Mouse (Mus musculus) heart, postnatal 0 days (tissue): ENCODE data around the gene Mtmr3.

Source experiments
- CTCF ChIP-seq: IDR thresholded peaks from 2 replicates; pipeline ENCODE4 v1.5.1; 2016; ENCODE audit warnings: antibody characterized with exemption, control low read depth, low read depth
- EP300 ChIP-seq: IDR thresholded peaks from 2 replicates; pipeline ENCODE4 v1.6.1; 2016; ENCODE audit warnings: antibody characterized with exemption, low read depth

DNA sequence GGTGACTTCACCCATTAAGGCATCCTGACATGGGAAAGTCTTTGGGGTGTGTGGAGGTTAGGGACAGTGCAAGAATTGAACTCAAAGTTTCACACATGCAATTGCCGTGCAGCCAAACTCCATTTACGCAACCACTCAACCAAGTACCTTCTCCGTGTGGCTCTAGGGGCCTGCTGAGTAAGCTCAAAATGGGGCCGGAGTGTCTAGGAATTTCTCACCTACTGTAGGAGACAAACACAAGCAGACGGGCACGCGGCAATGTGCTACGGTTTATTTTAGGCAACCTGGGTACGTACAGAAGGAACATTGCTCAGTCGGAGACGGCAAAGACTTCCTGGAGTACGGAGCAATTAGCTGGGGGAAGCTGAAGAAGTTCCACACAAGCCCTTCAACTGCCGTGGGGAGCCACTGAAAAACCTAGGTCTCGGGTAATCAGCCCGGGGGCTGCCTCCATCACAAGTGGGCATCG lies 25.4 kb upstream of the Mtmr3 start, which contains the start of gene Gm11032:
- TF ChIP-seq CTCF: no peak
- TF ChIP-seq EP300: no peak
